8 mouse cellular contexts compared by ENCODE assay signal in genomic region chr5:36141112-36141511, GRCm38 (mm10).
A peak's percentile ranks its signal among the peaks of the same experiment; 100 is the strongest.
DNase-seq lines count a peak whose midpoint lies in the region.

No protein-coding gene starts in this region.

- DNase-seq in heart, adult 18-20 months = peak; percentile 19 to 41
- no peak for DNase-seq in heart, embryonic 10.5 days (ENCODE audit: low spot score)
- DNase-seq in urinary bladder, postnatal 14 days (ENCODE audit: low spot score) = peak; percentile 43
- no peak for DNase-seq in urinary bladder, postnatal 25 days (ENCODE audit: low spot score)
- peak; percentile 33 to 36 for DNase-seq in lung, adult 18-20 months
- peak; percentile 66 for DNase-seq in thymus, postnatal 25 days
- no peak for DNase-seq in cerebellum, postnatal 36 days
- no peak for DNase-seq in cerebellum, adult 9-11 months

- WGBS in heart, embryonic 10.5 days = 91% methylated on average over 4 of the region's 4 CpGs

- no peak overlapping the region for H3K27ac ChIP-seq in heart, embryonic 10.5 days

- no peaks in the 10 kb centered on the region for H3K9me3 ChIP-seq in heart, embryonic 10.5 days

- peaks cover 12% of the 10 kb centered on the region; the same call in 1 of the 2 replicates for H3K27me3 ChIP-seq in heart, embryonic 10.5 days (ENCODE audit: insufficient read depth, poor library complexity, severe bottlenecking)

- H3K4me1 ChIP-seq in heart, embryonic 10.5 days = peaks cover 27% of the 10 kb centered on the region

- no peak overlapping the region for H3K4me3 ChIP-seq in heart, embryonic 10.5 days

- H3K36me3 ChIP-seq in heart, embryonic 10.5 days = no peaks in the 10 kb centered on the region

Comparison
In these comparisons a context has a peak if more than half of its experiments do, and no peak if none do; other contexts are left out.
1. DNase-seq: peak in heart, adult 18-20 months (2 of 2), urinary bladder, postnatal 14 days (single experiment), lung, adult 18-20 months (2 of 2) and thymus, postnatal 25 days (single experiment); none in heart, embryonic 10.5 days (single experiment), urinary bladder, postnatal 25 days (single experiment), cerebellum, postnatal 36 days (0 of 2) and cerebellum, adult 9-11 months (single experiment).